Mouse (Mus musculus) megakaryocyte-erythroid progenitor cell, adult 5-6 weeks (primary cell): ENCODE results near the gene Anp32e. TPM values are rescaled to one million over a fixed set of nuclear protein-coding genes. Genes with fewer than 3 reads are reported as not detected.
"Not testable (repeated sequence)": the region's sequence is repeated elsewhere in the genome, so short reads cannot be mapped to it uniquely, and the experiment has no call there.

Source experiments
- ATAC-seq: replicated peaks from 2 replicates; pipeline ENCODE4 v1.8.0; 2016; ENCODE audit warnings: mild to moderate bottlenecking, inconsistent platforms; ENCODE audit not compliant: severe bottlenecking, poor library complexity, low FRiP score, low TSS enrichment
- total RNA-seq, 2 experiments: library from RNA; stranded (forward) in 1 of 2; stranded (reverse) in 1 of 2; fragments of 200-1000, 215-1000 nt in 1 of 2; fragments of >200 nt in 1 of 2; fragmentation: Nextera tagmentation in 1 of 2; gene quantifications; 2 replicates each; pipeline ENCODE4 v1.2.3; 2014 to 2017

Anp32e gene
- total RNA-seq (2014; fragmentation: Nextera tagmentation) = 136 and 186 TPM in 2 replicates
- total RNA-seq (2017) = 505 and 626 TPM in 2 replicates

GRCm38 (mm10) chr3:95928658-95929503, at the start of gene Anp32e:
Gene Anp32e, plus strand, starts transcription at chr3:95929246.
- ATAC-seq = peak; percentile 95

DNA sequence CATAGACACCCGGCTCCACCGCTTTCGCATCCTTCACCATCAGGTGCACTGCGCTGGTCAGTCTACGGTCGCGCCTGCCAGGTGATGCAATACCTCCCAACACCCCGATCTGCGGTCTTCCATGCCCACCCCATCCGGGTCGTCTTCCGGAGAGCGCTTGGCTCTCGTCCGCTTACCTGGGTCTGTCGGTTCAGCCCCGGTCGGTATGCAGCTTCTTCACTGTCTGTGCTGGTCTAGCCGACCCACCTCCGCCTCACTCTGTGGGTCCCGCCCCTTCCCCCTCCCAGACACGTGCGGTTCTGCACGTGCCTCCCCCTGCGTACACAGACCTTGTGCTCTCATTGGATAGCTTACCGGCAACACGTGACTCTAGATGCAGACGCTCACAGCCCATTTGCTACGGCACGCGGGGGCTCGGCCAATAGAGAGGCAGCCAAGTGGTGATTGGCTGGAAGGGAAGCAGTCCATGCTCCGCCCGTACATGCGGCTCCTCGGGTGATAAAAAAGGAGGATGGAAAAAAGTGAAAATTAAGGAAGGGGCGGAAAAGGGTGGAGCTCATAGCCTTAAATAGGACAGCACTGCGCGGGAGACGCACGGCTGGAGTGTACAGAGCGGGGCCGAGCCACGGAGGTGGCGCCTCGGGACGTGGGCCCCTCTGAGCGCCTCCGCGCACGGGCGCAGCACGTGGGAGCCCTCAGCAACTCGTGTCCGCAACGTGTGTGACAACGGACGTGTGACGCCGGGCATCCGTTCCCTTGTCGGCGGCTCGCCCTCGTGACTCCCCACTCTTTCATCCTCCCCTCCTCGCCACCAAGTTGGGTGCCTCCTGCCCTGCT, 46.8 kb upstream of the Anp32e start, which contains the start of gene Ciart:
Gene Ciart, minus strand, starts transcription at position 273 of the 837 bp plus-strand sequence.
- ATAC-seq = peak; percentile 98

- ATAC-seq = no peak; the same call in 1 of the 2 replicates
These were observed 46.1 kb upstream of the Anp32e start for GRCm38 (mm10) chr3:95882816-95883425.

GRCm38 (mm10) chr3:95884400-95884799, 44.6 kb upstream of the Anp32e start:
- ATAC-seq = no peak

- ATAC-seq = no peak
These were observed 41.5 kb upstream of the Anp32e start for GRCm38 (mm10) chr3:95887596-95887995.

GRCm38 (mm10) chr3:95889664-95890063, 39.4 kb upstream of the Anp32e start:
- no peak for ATAC-seq

DNA sequence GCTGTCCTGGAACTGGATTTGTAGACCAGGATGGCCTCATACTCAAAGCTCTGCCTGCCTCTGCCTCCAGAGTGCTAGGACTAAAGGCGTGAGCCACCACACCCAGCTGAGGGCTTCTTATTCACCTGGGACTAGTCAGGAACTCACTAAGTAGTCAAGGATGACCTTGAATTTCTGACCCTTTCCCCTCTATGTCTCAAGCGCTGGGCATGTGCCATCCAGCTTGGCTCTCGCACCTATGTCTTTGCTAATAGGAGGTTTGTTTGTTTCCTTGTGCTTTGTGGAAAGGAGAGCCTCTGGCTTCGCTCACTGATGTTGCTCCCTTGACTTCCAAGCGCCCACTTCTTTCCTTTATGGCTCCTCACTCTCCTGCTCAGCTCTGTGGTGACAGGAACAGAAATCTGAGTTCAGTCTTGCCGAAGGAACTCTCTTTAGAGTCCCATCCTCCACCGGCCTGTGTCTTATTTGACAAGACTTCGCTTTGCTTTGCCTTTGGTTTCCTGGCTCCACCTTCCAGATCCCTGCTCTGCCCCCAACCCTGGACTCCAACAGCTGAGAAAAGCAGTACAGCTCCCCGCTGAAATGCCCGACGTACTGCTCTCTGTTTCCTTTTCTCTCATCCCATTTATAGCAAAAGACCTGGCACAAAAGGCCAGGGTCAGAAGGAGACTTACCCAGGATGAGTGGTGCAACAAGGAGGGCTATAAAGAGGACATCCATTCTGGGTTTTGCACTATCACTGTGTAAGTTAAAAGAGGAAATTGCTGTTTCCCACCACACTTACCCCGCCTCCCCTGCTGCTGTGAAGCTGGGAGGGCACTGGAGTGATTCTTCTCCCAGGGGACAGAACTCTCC, 37.6 kb upstream of the Anp32e start, which contains the start of gene BC028528:
Gene BC028528, minus strand, starts transcription at position 795 of the 855 bp plus-strand sequence.
- ATAC-seq = no peak

DNA sequence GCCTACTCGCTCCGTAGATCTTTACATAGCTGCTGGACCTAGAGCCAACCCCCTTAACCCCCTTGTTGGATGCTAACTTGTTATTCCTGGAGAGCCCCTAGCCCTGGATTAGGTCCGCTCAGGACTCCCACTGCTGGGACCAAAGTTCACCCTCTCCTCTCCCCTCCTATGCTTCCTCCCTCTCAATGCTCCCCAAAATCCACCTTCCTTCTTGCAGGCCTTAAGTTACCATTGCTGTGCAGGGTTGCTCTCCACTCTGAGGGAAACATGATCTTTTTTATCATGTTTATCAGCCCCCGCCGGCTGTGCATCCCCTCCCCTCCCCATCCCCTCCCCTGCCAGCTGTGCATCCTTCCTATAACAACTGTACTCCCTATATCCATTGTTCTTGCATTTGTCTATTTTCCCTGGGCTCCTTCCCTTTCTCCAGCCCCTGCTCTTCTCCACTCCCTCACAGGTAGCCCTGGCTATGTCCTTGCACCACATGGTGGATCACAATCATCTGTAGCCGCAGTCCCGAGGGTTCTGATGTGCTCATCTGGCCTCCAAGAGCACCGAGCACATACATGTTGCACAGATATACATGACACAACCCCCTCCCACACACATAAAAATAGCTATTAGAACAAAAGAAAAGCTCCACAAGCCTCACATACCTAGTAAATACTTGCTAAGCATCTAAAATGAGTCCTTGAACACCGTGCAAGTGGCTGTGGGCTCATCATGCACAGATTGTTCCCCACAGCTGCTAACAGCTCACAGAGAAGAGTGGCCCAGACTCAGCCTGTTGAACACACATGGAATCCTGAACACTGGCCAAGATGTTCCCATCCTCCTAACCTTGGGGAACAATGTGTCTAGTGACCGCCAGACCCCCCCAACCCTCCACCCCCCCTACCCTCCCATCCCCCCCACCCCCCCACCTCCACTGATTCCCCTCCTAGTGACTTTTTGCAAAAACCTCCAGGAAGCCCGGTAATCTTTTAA, 36.7 kb upstream of the Anp32e start:
- ATAC-seq = no peak

GRCm38 (mm10) chr3:95893126-95893525, 35.9 kb upstream of the Anp32e start:
- no peak for ATAC-seq

GRCm38 (mm10) chr3:95893606-95894316, 35.3 kb upstream of the Anp32e start, which contains the start of gene Aph1a:
Gene Aph1a, plus strand, starts transcription at chr3:95893969.
- peak; percentile 99 for ATAC-seq

DNA sequence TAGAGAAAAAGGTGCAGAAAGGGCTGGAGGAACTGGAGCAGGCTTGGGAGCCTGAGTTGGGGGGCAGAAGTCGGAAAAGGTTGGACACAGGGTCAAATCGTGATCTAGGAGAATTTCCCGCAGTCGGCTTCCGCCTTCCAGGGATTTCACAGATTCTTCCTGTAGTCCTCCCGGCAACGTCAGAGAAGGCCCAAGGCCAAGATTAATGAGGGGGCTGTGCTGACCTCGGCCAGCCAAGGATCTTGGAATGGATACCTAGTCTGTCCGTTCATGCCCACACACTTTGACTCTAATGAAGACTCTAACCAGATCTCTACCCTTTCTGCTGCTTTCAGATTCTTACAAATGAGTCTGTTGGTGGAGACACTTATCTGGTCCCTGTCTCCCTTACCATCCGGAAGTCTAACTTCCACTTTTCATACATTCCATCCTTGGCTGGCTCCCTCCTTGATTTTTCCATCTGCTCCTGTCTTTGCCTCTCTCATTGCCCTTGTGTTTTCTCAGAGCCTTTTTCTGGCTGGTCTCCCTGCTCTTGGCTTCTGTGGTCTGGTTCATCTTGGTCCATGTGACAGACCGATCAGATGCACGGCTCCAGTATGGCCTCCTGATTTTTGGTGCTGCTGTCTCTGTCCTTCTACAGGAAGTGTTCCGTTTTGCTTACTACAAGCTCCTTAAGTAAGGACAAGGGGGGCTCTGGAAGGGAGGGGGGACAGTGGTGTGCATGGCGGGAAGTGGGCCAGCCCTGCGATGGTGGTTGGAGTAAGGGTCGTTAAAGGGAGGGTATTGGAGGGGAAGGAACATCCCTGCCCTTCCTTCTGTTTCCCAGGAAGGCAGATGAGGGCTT, 34.5 kb upstream of the Anp32e start:
- ATAC-seq = no peak

DNA sequence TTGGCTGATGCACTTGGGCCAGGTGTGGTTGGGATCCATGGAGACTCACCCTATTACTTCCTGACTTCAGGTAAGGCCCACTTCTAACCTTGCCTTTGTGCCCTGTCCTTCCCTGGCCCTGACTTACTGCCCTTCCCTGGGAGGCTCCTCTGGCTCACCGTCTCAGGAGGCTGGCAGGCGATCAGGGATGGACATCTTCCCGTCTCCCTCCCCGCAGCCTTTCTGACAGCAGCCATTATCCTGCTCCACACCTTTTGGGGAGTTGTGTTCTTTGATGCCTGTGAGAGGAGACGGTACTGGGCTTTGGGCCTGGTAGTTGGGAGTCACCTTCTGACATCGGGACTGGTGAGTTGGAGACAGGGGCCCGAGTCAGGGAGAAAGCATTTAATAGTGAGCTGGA, 33.5 kb upstream of the Anp32e start:
- ATAC-seq = not testable (repeated sequence)

DNA sequence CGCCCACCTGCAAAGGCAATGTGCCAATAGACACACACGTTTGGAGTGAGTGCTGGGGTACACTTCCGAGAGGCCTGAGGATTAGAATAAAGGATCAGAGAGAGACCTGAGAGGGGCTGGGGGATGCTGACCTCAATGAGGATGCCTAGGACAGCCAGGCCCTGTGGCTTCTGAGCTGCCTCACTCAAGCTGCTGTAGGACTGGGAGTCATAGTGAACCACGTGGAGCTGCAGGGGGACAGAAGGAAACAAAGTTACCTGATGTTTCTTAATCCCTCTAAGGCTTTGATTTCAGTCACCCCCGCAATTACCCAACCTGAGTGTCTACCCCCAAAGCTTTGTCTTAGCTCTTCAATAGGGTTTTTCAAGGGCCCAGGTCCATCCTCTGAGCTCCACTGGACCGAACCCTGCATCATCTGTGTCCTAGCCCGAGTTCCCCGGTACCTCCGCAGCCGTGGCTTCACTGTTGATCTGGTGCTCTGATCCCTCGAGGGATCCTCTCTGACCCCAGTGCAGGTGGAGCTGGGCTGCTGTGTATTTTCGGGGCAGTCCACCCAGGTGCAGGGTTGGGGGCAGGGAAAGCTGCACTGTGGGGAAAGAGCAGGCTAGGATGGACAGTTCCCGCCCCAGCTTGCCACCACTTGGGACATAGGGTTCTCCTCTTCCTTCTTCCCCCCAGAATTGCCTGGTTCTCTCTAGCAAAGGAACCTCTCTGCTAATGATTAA, 29.1 kb upstream of the Anp32e start:
- no peak for ATAC-seq

DNA sequence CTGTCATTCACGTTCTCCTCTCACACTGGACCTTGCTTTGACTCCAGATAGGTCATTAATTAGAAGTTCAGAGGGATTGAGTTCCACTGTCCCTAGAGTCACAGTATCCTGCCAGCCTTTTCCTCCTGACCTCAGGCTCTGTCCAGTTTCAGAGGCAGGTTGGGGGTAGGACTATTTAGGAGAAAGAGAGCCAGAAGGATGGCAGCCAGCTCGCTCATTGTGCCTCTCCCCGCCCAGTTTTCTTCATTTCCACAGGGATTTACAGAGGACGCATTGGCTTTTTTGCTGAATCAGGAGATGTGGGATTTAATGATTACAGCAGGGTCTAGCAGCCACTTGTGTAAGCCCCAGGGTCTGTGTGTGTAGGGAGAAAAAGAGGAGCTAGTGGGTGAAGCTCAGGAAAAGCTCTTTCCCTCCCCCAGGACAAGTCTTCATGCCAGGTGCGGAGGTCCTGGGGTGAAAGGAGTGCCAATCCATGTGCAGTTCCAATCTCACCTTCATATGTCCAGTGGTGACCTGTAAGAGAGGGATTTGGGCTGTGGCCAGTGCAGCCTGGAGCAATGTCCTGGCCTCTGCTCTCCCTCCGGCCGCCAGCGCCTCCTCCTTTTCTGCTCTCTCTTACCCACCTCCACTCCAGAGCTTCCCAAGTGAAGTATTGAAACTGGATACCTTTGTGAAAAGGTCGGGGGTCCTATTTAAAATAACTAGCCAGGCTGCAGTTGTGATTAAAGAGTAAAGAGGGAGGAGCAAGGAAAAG, 27.3 kb upstream of the Anp32e start:
- ATAC-seq = no peak

- no peak for ATAC-seq
These were observed 26.7 kb upstream of the Anp32e start for GRCm38 (mm10) chr3:95902373-95902625.
